Mouse (Mus musculus) heart, postnatal 0 days (tissue): Measurements from ENCODE around the gene Psmg4. TPM values are rescaled to one million over a fixed set of nuclear protein-coding genes. Genes with fewer than 3 reads are reported as not detected.
A peak's percentile ranks its signal among the peaks of the same experiment; 100 is the strongest.

Source experiments
- ATAC-seq: fragments of 200-750 bp; cut with Nextera tagmentation; 2 replicates; pipeline ENCODE4 v1.8.0; 2017; ENCODE audit warnings: low read depth, moderate number of reproducible peaks, moderate library complexity; ENCODE audit not compliant: insufficient read depth
- DNase-seq: peaks from one replicate; pipeline ENCODE4 v3.0.0-alpha.2; 2016; ENCODE audit warnings: low spot score
- H3K27ac ChIP-seq: fragments of 300-500 bp; sonication (generic); 2 replicates; pipeline ENCODE4 v1.5.1; 2014; ENCODE audit warnings: low read depth, mild to moderate bottlenecking
- H3K27me3 ChIP-seq: fragments of 300-500 bp; sonication (generic); 2 replicates; pipeline ENCODE4 v1.6.1; 2014; ENCODE audit warnings: low read length, mixed read lengths; ENCODE audit not compliant: control insufficient read depth, insufficient read depth
- H3K36me3 ChIP-seq: fragments of 300-500 bp; sonication (generic); replicated peaks from 2 replicates; pipeline ENCODE4 v1.6.1; 2014; ENCODE audit warnings: low read length, mixed read lengths; ENCODE audit not compliant: control insufficient read depth, insufficient read depth
- H3K4me1 ChIP-seq: fragments of 300-500 bp; sonication (generic); 2 replicates; pipeline ENCODE4 v1.6.1; 2014; ENCODE audit warnings: antibody characterized with exemption; ENCODE audit not compliant: control insufficient read depth, insufficient read depth
- H3K4me2 ChIP-seq: fragments of 300-500 bp; sonication (generic); 2 replicates; pipeline ENCODE4 v1.6.1; 2014; ENCODE audit warnings: low read depth, mild to moderate bottlenecking, low read length, moderate library complexity
- H3K4me3 ChIP-seq: fragments of 300-500 bp; sonication (generic); 2 replicates; pipeline ENCODE4 v1.5.1; 2014; ENCODE audit warnings: low read depth, low read length
- H3K9ac ChIP-seq: fragments of 300-500 bp; sonication (generic); replicated peaks from 2 replicates; pipeline ENCODE4 v1.6.1; 2014; ENCODE audit warnings: low read depth, low read length, mixed read lengths
- H3K9me3 ChIP-seq: fragments of 300-500 bp; sonication (generic); replicated peaks from 2 replicates; pipeline ENCODE4 v1.6.1; 2016; ENCODE audit warnings: low read length; ENCODE audit not compliant: control insufficient read depth
- CTCF ChIP-seq: IDR thresholded peaks from 2 replicates; pipeline ENCODE4 v1.5.1; 2016; ENCODE audit warnings: antibody characterized with exemption, control low read depth, low read depth
- EP300 ChIP-seq: IDR thresholded peaks from 2 replicates; pipeline ENCODE4 v1.6.1; 2016; ENCODE audit warnings: antibody characterized with exemption, low read depth
- WGBS: fragments of 180-500 bp; shearing (Covaris S2); extraction: QIAGEN DNeasy Blood & Tissue Kit; methylation state at CpG from one replicate; pipeline ENCODE4 v1.1.7; 2014; 5-methylcytosine and 5-hydroxymethylcytosine counted together
- polyA plus RNA-seq: library from polyadenylated mRNA; unstranded; fragments of >200 nt; fragmentation: Nextera tagmentation; extraction: Ambion mirVana; gene quantifications from 2 replicates; pipeline ENCODE4 v1.2.1, GENCODE M21; 2015
- total RNA-seq: library from RNA; depleted of rRNA; stranded (reverse); fragments of >200 nt; gene quantifications from 2 replicates; pipeline ENCODE4 v1.2.3, GENCODE M21; 2014; ENCODE audit warnings: low replicate concordance

Psmg4 gene
- total and polyA plus RNA-seq, 2 experiments from 2014 or later: 58.0 to 86.3 TPM

- H3K36me3 ChIP-seq: no peaks in the 10 kb centered on the region
- no peak overlapping the region for H3K9ac ChIP-seq
- no peaks in the 10 kb centered on the region for H3K27me3 ChIP-seq
- H3K4me2 ChIP-seq: peak overlapping the region; percentile 18; the same call in 1 of the 2 replicates
- H3K27ac ChIP-seq: peak overlapping the region; percentile 92
- peak; percentile 47 for DNase-seq
- TF ChIP-seq CTCF: no peak
- no peak for TF ChIP-seq EP300
- H3K9me3 ChIP-seq: no peaks in the 10 kb centered on the region
- ATAC-seq: peak; percentile 19
- peaks cover 23% of the 10 kb centered on the region; the same call in 1 of the 2 replicates for H3K4me1 ChIP-seq
- 30% methylated on average over 2 of the region's 2 CpGs for WGBS
- H3K4me3 ChIP-seq: no peak overlapping the region
These were observed 6.0 kb upstream of the Psmg4 start for GRCm38 (mm10) chr13:34156840-34157185.

- DNase-seq: no peak
- WGBS: 90% methylated on average over 3 of the region's 3 CpGs
- Histone ChIP-seq H3K9ac (no peak overlapping the region), H3K36me3 (no peaks in the 10 kb centered on the region), H3K4me3 (no peak overlapping the region), H3K4me2 (no peak overlapping the region), H3K9me3 (no peaks in the 10 kb centered on the region), H3K27ac (no peak overlapping the region), H3K4me1 (peaks cover 23% of the 10 kb centered on the region), H3K27me3 (no peaks in the 10 kb centered on the region)
- no peak for ATAC-seq
- no peak for TF ChIP-seq CTCF
- no peak for TF ChIP-seq EP300
These were observed 5.1 kb upstream of the Psmg4 start for GRCm38 (mm10) chr13:34157596-34158157.

DNA sequence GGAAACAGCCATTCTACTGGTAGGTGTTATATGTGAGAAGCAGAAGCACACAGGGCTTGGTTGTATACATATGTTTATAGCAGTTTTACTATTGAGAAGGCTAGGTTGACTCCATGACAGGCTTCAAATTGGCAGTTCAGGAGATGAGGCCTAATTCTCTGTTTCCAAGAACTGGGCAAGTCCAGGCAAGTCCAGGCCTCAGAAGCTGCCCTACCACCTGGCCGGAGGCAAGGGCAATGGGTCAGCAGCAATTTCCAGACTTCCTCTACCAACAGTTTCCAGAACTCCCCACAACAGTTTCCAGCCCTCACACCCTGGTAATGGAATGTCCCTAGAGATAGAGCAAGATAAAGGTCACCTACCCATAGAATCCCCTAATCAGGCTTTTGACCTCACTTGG, 2.8 kb upstream of the Psmg4 start:
- no peaks in the 10 kb centered on the region for H3K9me3 ChIP-seq
- ATAC-seq (no peak), DNase-seq (no peak)
- H3K36me3 ChIP-seq: no peaks in the 10 kb centered on the region
- no peak overlapping the region for H3K4me3 ChIP-seq
- no peaks in the 10 kb centered on the region for H3K27me3 ChIP-seq
- 87% methylated on average over 1 of the region's 1 CpGs for WGBS
- H3K9ac ChIP-seq: no peak overlapping the region
- H3K4me1 ChIP-seq: peaks cover 24% of the 10 kb centered on the region
- no peak overlapping the region for H3K4me2 ChIP-seq
- H3K27ac ChIP-seq: no peak overlapping the region
- TF ChIP-seq EP300: no peak
- no peak for TF ChIP-seq CTCF

GRCm38 (mm10) chr13:34163304-34163975, 676 bp downstream of the Psmg4 start:
- Histone ChIP-seq H3K4me1 (peaks cover 7% of the 10 kb centered on the region), H3K9me3 (no peaks in the 10 kb centered on the region), H3K36me3 (peaks cover 7% of the 10 kb centered on the region), H3K27me3 (no peaks in the 10 kb centered on the region), H3K27ac (peak overlapping the region; percentile 93), H3K4me3 (peak overlapping the region; percentile 84), H3K4me2 (peak overlapping the region; percentile 81), H3K9ac (peak overlapping the region; percentile 64)
- TF ChIP-seq CTCF (no peak), EP300 (no peak)
- DNase-seq (no peak), ATAC-seq (peak; percentile 47)
- 30% methylated on average over 12 of the region's 12 CpGs for WGBS

GRCm38 (mm10) chr13:34174025-34174424, 11.3 kb downstream of the Psmg4 start:
- H3K27ac ChIP-seq: no peak overlapping the region
- H3K9ac ChIP-seq: no peak overlapping the region
- H3K27me3 ChIP-seq: no peaks in the 10 kb centered on the region
- no peaks in the 10 kb centered on the region for H3K9me3 ChIP-seq
- no peaks in the 10 kb centered on the region for H3K4me1 ChIP-seq
- TF ChIP-seq EP300 (no peak), CTCF (no peak)
- no peak overlapping the region for H3K4me2 ChIP-seq
- DNase-seq (no peak), ATAC-seq (no peak)
- H3K4me3 ChIP-seq: no peak overlapping the region
- WGBS: 79% methylated on average over 6 of the region's 6 CpGs
- no peaks in the 10 kb centered on the region for H3K36me3 ChIP-seq

- peaks cover 9% of the 10 kb centered on the region for H3K36me3 ChIP-seq
These were observed 18.9 kb downstream of the Psmg4 start for GRCm38 (mm10) chr13:34181624-34182023.

More at GRCm38 (mm10) chr13:34181624-34182023, 18.9 kb downstream of the Psmg4 start:
- Histone ChIP-seq H3K4me3 (no peak overlapping the region), H3K9me3 (no peaks in the 10 kb centered on the region), H3K4me1 (no peaks in the 10 kb centered on the region), H3K4me2 (no peak overlapping the region), H3K9ac (no peak overlapping the region), H3K27ac (no peak overlapping the region), H3K27me3 (no peaks in the 10 kb centered on the region)
- WGBS: 79% methylated on average over 5 of the region's 5 CpGs
- DNase-seq (no peak), ATAC-seq (no peak)
- TF ChIP-seq CTCF (no peak), EP300 (no peak)
